Mouse (Mus musculus) heart, embryonic 15.5 days (tissue): Measurements from ENCODE around the gene Ucn3. TPM values are rescaled to one million over a fixed set of nuclear protein-coding genes. Genes with fewer than 3 reads are reported as not detected.

Source experiments
- ATAC-seq: fragments of 200-750 bp; cut with Nextera tagmentation; replicated peaks from 2 replicates; pipeline ENCODE4 v1.8.0; 2017; ENCODE audit warnings: low read depth, moderate TSS enrichment; ENCODE audit not compliant: insufficient number of reproducible peaks, insufficient read depth, low FRiP score
- H3K27ac ChIP-seq: fragments of 300-500 bp; sonication (generic); 2 replicates; pipeline ENCODE4 v1.5.1; 2015; ENCODE audit warnings: mild to moderate bottlenecking, inconsistent platforms
- H3K27me3 ChIP-seq: fragments of 300-500 bp; sonication (generic); 2 replicates; pipeline ENCODE4 v1.6.1; 2015; ENCODE audit warnings: inconsistent platforms
- H3K36me3 ChIP-seq: fragments of 300-500 bp; sonication (generic); 2 replicates; pipeline ENCODE4 v1.6.1; 2015; ENCODE audit warnings: mild to moderate bottlenecking, inconsistent platforms
- H3K4me1 ChIP-seq: fragments of 300-500 bp; sonication (generic); replicated peaks from 2 replicates; pipeline ENCODE4 v1.6.1; 2015; ENCODE audit warnings: inconsistent platforms
- H3K4me2 ChIP-seq: fragments of 300-500 bp; sonication (generic); 2 replicates; pipeline ENCODE4 v1.6.1; 2015; ENCODE audit warnings: inconsistent platforms, mild to moderate bottlenecking, moderate library complexity
- H3K4me3 ChIP-seq: fragments of 300-500 bp; sonication (generic); 2 replicates; pipeline ENCODE4 v1.5.1; 2015; ENCODE audit warnings: mild to moderate bottlenecking, inconsistent platforms
- H3K9ac ChIP-seq: fragments of 300-500 bp; sonication (generic); 2 replicates; pipeline ENCODE4 v1.6.1; 2015; ENCODE audit warnings: mild to moderate bottlenecking, inconsistent platforms
- H3K9me3 ChIP-seq: fragments of 300-500 bp; sonication (generic); replicated peaks from 2 replicates; pipeline ENCODE4 v1.6.1; 2016; ENCODE audit warnings: inconsistent platforms
- WGBS: fragments of 180-500 bp; shearing (Covaris S2); methylation state at CpG from one replicate; pipeline ENCODE4 v1.1.7; 2015; ENCODE audit warnings: mixed read lengths; 5-methylcytosine and 5-hydroxymethylcytosine counted together
- microRNA-seq: library from miRNA; unstranded; fragments of <30 nt; microRNA quantifications from one replicate; pipeline ENCODE4, GENCODE M21; 2016
- polyA plus RNA-seq: library from polyadenylated mRNA; unstranded; fragments of >200 nt; fragmentation: Nextera tagmentation; extraction: Ambion mirVana; gene quantifications from 2 replicates; pipeline ENCODE4 v1.2.1, GENCODE M21; 2015

Gene Ucn3
- polyA plus RNA-seq, 1 experiment from 2014 or later: not detected

- ATAC-seq: no peak
- Histone ChIP-seq H3K9me3 (no peaks in the 10 kb centered on the region), H3K9ac (peak overlapping the region; percentile 38; the same call in 1 of the 2 replicates), H3K27ac (no peak overlapping the region), H3K36me3 (peaks cover 22% of the 10 kb centered on the region), H3K27me3 (no peaks in the 10 kb centered on the region), H3K4me1 (peaks cover 17% of the 10 kb centered on the region), H3K4me2 (peak overlapping the region; percentile 74), H3K4me3 (peak overlapping the region; percentile 70)
- WGBS: 43% methylated on average over 8 of the region's 8 CpGs
These were observed 53.6 kb downstream of the Ucn3 start for GRCm38 (mm10) chr13:3891479-3892087.

Small RNA genes within 50 kb of the gene (microRNA-seq; reads per million reads assigned to microRNA genes)
- not detected for gene Gm22460

Other genes starting within 250 kb of the Ucn3 start
- 0.37 TPM in 1 of 2 replicates, not detected in the other for gene Calml3, start 141.0 kb downstream of the Ucn3 start, polyA plus RNA-seq
- 0.20 and 0.64 TPM in 2 replicates for gene Calm4, start 107.6 kb downstream of the Ucn3 start, polyA plus RNA-seq
- not detected in 2 replicates for gene Calm5, start 91.2 kb downstream of the Ucn3 start, polyA plus RNA-seq
- 36.8 and 40.1 TPM in 2 replicates for gene Net1, start 27.1 kb downstream of the Ucn3 start, polyA plus RNA-seq
- not detected in 2 replicates for gene Tubal3, start 27.1 kb downstream of the Ucn3 start, polyA plus RNA-seq
- gene Akr1c14, start 103.7 kb upstream of the Ucn3 start, polyA plus RNA-seq: 3.1 and 3.7 TPM in 2 replicates
- gene Akr1c18, start 205.3 kb upstream of the Ucn3 start, polyA plus RNA-seq: 0.26 and 1.9 TPM in 2 replicates
- gene Akr1c13, start 245.8 kb upstream of the Ucn3 start, polyA plus RNA-seq: 4.2 and 33.2 TPM in 2 replicates